Mouse (Mus musculus) 416B (cell line): ENCODE data around the gene Abcg4.
A peak's percentile ranks its signal among the peaks of the same experiment; 100 is the strongest.
"Not testable (repeated sequence)": the region's sequence is repeated elsewhere in the genome, so short reads cannot be mapped to it uniquely, and the experiment has no call there.

Experiments used
- DNase-seq: peaks from one replicate; pipeline ENCODE4 v3.0.0; 2011; ENCODE audit warnings: low read depth

Abcg4 gene

GRCm38 (mm10) chr9:44288076-44288958, at the start of gene Abcg4:
Gene Abcg4, minus strand, starts transcription at chr9:44288615.
- DNase-seq, result no peak

- peak; percentile 32 for DNase-seq
These were observed 49.2 kb upstream of the Abcg4 start for GRCm38 (mm10) chr9:44337436-44338169.

DNA sequence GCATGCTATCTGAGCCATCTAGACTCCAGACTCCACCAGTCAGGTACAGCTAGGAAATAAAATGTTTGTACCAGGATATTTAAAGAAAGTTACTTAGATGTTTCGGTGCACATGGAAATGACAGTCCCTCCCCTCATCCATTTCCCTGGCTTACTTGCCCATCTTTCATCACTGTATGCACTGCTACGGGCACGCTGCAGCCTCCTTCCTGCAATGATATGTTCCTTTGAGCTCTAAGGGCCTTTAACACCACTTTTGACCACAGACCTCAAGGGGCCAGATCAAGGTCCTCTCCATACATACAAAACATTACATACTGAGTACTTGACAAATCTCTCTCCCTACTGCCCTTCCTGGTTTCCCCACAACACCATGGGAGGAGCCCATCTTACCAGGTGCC, 48.5 kb upstream of the Abcg4 start:
- DNase-seq, result peak; percentile 61

DNA sequence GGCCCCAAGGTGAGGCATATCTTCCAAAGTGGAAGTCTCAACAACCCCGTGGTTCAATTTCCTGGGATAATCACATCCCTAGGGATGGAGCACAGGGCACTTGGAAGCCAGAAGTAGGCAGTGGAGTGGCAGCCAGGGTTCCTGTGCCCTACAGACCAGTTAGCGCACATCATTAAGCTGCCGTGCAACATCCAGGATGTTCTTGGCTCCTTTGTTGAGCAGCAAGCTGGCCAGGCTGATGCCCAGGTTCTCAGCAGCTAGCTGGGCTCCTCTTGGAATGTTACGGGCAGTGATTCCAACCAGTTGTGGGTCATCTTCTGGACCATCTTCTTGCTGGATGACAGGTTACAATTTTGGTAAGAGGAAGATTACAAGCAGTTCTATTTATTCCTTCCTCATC, 48.1 kb upstream of the Abcg4 start:
- not testable (repeated sequence) for DNase-seq

DNA sequence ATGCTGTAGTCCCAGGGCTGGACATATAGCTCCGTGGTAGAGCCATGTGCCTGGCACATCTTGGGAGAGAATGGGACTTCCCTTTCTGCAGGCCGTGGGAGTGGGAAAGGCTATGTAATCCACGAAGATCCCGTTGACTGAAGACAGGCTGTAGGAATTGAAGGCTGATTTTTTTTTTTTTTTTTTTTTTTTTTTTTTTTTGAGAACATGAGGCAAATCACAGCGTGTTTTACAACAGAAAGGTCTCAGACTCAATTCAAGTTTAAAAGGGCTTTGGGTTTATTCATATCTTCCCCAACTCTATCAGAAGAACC, 47.6 kb upstream of the Abcg4 start:
- DNase-seq, result no peak

DNA sequence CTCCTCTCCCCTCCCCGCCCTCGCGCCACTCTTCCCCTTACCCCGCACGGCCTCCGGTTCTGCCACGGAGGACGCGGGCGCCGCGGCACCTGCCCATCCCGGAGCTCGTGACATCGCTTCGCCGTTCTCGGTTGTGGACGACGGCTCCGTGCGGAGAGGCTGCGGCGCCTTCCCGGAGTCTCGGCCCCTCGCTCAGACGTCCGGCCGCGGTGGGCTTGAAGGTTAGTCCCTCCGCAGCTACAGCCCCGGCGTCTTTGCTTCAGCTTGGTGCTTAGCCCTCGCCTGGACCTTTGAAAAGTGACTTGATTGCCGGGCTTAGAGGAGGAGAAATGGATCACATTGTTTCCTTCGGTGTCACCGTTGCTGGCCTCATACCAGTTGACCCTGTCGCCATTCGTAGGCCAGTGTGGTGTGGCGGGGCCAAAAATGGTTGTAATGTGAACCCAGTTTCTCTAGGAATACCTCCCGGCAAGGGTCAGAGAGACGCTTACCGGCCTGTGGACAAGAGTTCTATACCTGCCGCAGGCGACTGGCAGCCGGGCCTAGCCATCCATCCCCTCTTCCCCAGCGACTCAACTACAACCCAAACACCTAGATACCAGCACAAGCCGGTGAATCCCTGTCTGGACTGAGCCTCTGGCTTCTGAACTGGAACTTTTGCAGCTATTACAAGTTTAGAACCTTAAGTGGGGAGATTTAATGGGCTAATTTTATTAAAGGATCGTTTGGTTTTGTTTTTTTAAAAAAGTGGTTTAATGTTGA, 47.1 kb upstream of the Abcg4 start:
- peak; percentile 61 for DNase-seq

- peak; percentile 100 for DNase-seq
These were observed 46.2 kb upstream of the Abcg4 start, which contains the start of gene H2afx for GRCm38 (mm10) chr9:44334396-44335330. Gene H2afx, plus strand, starts transcription at chr9:44334694.

DNA sequence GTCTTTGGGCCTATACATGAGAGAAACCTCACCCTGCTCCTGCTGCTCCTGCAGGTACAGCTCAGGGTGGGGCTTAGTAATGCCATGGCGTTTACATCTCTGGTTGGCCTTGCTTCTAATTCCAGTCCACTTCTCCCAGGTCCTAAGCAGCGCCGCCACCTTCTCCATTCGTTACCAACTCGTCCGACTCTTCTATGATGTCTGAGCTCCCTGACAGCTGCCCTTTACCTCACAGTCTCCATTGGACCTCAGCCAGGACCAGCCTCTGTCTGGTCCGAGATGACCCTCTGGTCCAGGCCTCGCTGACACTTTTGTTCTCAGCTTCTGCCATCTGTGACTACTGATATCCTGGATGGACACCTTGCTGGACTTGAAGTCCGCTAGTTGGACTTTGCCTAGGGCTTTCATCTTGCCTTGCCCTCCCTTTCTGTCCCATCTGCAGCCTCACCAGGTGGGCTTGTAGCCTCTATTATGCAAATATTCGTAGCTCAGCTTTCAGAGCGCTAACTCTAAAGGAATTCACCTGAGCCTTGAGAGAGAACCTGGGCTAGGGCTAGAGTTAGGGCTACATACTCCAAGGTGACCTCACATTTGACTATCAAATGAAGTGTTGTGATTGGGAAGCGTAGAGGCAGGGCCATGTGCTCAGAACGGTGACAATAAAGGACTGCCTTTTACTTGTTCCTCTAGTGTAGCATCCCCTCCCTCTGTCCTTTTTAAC, 44.7 kb upstream of the Abcg4 start:
- no peak for DNase-seq

GRCm38 (mm10) chr9:44330736-44331135, 42.3 kb upstream of the Abcg4 start:
- no peak for DNase-seq

DNA sequence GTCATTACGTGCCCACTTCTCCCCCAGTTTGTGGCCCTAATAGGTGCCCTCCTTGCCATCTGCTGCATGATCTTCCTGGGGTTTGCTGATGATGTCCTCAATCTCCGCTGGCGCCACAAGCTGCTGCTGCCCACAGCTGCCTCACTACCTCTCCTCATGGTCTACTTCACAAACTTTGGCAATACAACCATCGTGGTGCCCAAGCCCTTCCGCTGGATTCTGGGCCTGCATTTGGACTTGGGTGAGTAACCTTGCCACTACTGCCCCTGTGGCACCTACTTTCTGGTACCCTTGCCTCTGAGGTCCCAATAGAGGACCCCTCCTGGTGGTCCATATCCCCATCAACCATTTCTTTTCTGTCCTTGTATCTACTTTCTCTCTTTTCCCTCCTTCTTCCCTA, 39.5 kb upstream of the Abcg4 start:
- no peak for DNase-seq

GRCm38 (mm10) chr9:44327064-44327711, 38.8 kb upstream of the Abcg4 start:
- DNase-seq, result no peak

GRCm38 (mm10) chr9:44326371-44327063, 38.1 kb upstream of the Abcg4 start:
- DNase-seq, result peak; percentile 95

- DNase-seq, result no peak
These were observed 37.5 kb upstream of the Abcg4 start, which contains the start of gene Dpagt1 for GRCm38 (mm10) chr9:44325768-44326370. Gene Dpagt1, plus strand, starts transcription at chr9:44326019.

DNA sequence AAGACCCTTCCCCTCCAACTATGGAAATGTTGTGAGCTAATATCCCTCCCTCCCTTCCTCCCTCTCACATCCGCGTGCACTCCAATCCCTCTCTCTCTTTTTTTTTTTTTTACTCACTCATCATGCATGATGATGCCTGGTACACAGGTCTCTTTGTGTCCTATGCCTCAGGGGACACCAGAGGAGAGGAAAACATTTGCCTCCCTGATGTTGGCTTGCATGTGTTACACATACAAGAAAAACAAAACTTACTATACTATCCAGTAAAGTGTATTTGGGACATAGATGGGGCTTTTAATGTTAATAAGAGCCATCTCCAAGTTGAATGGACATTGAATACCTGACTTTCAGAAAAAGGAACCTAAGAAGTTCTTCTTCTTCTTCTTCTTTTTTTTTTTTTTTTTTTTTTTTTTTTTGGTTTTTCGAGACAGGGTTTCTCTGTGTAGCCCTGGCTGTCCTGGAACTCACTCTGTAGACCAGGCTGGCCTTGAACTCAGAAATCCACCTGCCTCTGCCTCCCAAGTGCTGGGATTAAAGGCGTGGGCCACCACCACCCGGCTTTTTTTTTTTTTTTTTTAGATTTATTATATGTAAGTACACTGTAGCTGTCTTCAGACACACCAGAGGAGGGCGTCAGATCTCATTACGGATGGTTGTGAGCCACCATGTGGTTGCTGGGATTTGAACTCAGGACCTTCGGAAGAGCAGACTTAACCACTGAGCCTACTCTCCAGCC, 36.8 kb upstream of the Abcg4 start:
- DNase-seq, result not testable (repeated sequence)

DNA sequence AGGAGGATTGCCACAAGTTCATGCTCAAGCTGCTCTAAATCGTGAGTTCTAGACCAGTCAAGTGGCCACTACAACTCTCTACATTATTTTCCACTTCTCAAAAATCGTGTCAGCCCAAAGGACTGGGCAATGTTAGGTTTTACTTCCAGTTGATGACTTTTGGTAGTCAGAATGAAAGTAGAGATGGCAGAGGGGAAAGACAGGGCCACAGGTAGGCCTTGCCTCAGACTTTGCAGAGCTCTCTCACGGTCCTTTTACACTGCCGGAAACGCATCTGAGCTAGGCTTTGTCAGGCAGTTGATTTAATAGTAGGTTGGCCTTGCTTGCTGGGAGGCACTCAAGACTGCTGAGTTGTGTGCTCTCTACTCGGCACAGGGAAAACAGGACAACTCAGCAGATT, 35.7 kb upstream of the Abcg4 start:
- no peak for DNase-seq

DNA sequence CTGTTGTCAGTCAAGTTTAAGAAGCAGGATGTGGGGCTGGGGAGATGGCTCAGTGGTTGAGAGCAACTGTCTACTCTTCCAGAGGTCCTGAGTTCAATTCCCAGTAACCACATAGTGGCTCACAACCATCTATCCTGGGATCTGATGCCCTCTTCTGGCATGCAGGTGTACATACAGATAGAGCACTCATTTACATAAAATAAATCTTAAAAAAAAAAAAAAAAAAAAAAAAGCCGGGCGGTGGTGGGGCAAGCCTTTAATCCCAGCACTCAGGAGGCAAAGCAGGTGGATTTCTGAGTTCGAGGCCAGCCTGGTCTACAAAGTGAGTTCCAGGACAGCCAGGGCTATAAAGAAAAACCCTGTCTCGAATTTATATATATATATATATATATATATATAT, 35.2 kb upstream of the Abcg4 start:
- not testable (repeated sequence) for DNase-seq

GRCm38 (mm10) chr9:44320799-44321133, 32.4 kb upstream of the Abcg4 start:
- no peak for DNase-seq
